Mouse (Mus musculus): Measurements from ENCODE around the gene Ctla2b. TPM values are rescaled to one million over a fixed set of nuclear protein-coding genes. Genes with fewer than 3 reads are reported as not detected.
A peak's percentile ranks its signal among the peaks of the same experiment; 100 is the strongest.
"Not testable (repeated sequence)": the region's sequence is repeated elsewhere in the genome, so short reads cannot be mapped to it uniquely, and the experiment has no call there.

Ctla2b gene
- total RNA-seq (2021): 1 to 10 TPM; 4.1 to 7.3 TPM

DNA sequence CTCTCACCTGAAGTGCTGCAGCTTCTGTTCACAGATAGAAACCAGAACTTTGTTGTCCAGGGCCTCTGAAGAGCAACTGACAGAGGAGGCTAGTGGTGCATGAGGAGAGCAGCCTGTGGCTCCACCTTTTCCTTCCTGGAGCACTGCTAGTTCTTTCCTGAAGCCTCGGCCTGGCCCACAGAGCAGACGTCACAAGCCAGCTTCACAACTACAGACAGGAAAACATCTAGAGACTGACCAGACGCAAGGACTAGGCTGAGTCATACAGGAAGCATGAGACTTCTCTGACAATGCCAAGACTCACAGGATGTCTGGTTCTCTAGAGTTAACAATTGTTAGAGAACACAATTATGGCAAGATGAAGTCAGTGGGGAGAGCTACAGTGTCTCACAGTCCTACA, at the start of gene Ctla2b:
Gene Ctla2b, minus strand, starts transcription at position 120 of the 400 bp plus-strand sequence.
- intact Hi-C loops (cut with DNase I): loop anchor here (2.0 to 5.0 kb wide), 2 partner anchors 39 to 50 kb away; partner anchors contain the start of genes Ctla2a and Gm49391

DNA sequence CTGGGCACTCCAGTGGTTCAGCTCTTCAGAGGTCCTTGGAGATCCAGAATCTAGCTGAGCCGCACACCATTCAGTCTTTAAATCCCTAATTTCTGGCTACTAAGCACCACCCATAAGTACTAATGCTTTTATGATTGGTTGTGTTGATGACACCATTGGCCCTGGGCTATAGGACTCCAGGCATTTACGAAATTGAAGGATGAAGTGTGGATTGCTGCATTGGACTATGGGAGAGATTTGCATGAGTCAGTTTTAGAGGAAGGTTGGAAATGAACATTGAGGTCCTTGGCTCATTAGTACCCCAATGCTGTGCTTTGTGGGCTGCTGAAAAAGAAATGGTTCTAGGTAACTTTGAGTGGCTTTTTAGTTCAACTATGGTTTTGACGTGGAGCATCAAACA, 44.6 kb upstream of the Ctla2b start, which contains the start of gene Tpbpa:
Gene Tpbpa, minus strand, starts transcription at position 101 of the 400 bp plus-strand sequence.
- intact Hi-C loops (cut with DNase I); DNase-seq: not testable (repeated sequence)

More for the DNA sequence above, at the start of gene Ctla2b:
- DNase-seq: peak; percentile 58 to 64

DNA sequence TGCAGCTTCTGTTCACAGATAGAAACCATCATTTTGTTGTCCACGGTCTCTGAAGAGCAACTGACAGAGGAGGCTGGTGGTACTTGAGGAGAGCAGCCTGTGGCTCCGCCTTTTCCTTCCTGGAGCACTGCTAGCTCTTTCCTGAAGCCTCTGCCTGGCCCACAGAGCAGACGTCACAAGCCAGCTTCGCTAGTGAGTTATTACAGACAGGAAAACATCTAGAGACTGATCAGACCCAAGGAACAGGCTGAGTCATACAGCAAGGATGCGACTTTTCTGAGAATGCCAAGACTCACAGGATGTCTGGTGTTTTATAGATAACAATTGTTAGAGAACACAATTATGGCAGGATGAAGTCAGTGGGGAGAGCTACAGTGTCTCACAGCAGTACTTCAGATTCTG, 39.3 kb upstream of the Ctla2b start, which contains the start of the genes Gm49391 and Ctla2a:
Gene Gm49391, minus strand, starts transcription at position 72 of the 402 bp plus-strand sequence.
Gene Ctla2a, minus strand, starts transcription at position 126 of the 402 bp plus-strand sequence.
- DNase-seq: peak; percentile 33 to 48
- intact Hi-C loops (cut with DNase I): loop anchor here (1.0 to 2.0 kb wide), 2 partner anchors 40 to 88 kb away; partner anchors contain the start of genes Ctla2b and Gm49392

DNA sequence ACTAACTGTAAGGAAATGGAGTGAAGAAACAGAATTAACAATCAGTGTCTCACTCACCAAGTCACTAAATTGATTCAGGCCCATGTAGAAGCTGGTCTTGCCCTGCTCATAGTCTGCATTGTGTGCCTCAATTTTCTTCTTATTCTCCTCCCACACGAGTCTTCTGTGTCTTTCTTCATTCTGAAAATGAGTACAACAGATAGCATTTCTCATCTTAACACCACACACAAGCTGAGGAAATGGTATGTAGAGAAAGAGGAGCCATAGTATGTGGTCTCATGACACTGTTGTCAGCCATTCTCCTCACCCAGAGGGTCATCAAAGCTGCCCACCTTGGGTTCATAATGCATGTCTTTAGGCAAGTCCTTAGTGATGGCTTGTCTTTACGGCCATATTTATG, 38.2 kb upstream of the Ctla2b start, which contains the start of gene Gm49393:
Gene Gm49393, minus strand, starts transcription at position 101 of the 400 bp plus-strand sequence.
- intact Hi-C loops (cut with DNase I): not testable (repeated sequence)

DNA sequence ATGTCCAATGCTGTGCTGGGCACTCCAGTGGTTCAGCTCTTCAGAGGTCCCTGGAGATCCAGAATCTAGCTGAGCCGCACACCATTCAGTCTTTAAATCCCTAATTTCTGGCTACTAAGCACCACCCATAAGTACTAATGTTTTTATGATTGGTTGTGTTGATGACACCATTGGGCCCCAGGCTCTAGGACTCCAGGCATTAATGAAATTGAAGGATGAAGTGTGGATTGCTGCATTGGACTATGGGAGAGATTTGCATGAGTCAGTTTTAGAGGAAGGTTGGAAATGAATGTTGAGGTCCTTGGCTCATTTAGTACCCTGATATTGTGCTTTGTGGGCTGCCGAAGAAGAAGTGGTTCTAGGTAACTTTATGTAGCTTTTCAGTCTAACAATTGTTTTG, 7.5 kb upstream of the Ctla2b start, which contains the start of gene Tpbpb:
Gene Tpbpb, minus strand, starts transcription at position 101 of the 400 bp plus-strand sequence.
- DNase-seq; intact Hi-C loops (cut with DNase I): not testable (repeated sequence)

More for the DNA sequence above, 38.2 kb upstream of the Ctla2b start, which contains the start of gene Gm49393:
- DNase-seq: not testable (repeated sequence)

DNA sequence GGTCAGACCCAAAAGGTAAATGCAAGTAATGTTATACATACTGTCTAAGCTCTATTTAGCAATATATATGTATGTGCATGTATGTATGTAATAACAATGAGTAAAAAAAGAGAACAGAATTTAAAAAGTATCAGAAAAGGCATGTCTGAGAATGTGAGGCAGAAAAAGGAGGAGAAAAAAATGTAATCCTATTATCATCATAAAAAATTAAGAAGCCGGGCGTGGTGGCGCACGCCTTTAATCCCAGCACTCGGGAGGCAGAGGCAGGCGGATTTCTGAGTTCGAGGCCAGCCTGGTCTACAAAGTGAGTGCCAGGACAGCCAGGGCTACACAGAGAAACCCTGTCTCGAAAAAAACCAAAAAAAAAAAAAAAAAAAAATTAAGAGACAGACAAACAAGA, 453 bp downstream of the Ctla2b start, which contains the start of gene Gm49392:
Gene Gm49392, minus strand, starts transcription at position 101 of the 400 bp plus-strand sequence.
- intact Hi-C loops (cut with DNase I): loop anchor here (2.0 to 5.0 kb wide), 2 partner anchors 40 to 49 kb away; partner anchors contain the start of genes Ctla2a and Gm49391
- not testable (repeated sequence) for DNase-seq

DNA sequence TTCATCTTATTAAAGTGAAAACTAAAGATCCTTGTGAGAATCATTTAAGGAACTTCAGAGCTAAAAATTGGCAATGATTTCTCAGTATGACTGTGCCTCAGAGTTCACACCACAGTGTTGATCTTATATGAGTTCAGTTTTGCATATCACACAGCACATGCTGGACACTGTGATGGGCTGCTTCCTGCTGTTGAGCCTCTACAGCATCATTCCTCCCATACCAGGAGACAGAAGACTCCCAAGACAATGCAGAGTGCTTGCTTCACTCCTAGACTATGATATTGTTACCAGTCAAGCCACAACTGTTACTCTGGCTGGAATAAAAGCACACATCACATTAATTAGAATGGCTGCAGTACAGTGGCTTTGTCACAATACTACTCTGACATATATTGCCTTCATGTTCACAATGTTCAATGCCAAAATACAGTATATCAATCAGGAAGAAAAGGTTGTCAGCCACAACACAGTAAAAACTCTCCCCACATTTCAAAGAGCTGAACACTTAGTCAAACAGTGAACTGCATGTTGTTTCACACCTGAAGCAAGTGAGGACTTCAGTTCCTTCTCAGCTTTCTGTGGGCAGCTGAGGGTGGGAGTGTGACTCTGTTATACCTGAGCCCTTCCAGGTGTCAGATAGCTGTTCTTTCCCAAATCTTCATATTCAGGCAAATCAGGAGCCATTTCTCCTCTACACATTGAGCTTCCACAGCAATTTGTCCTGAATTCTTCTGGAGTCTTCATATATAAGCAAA, 1.7 kb downstream of the Ctla2b start:
- DNase-seq: no peak
- intact Hi-C loops (cut with DNase I): loop anchor here (2.0 to 5.0 kb wide), 2 partner anchors 41 to 48 kb away; partner anchors contain the start of genes Ctla2a and Gm49391

DNA sequence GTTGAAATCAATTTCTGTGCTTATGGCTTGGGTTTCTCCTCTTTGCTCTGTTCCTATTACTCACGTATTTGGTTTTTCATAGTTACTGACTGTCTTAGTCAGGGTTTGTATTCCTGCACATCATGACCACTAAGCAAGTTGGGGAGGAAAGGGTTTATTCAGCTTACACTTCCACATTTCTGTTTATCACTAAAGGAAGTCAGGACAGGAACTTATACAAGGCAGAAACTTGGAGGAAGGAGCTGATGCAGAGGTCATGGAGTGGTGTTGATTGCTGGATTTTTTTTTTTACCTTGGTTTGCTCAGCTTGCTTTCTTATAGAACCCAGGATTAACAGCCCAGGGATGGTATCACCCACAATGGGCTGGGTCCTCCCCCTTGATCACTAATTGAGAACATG, 4.9 kb downstream of the Ctla2b start:
- no peak for DNase-seq
- intact Hi-C loops (cut with DNase I): no loop called here

DNA sequence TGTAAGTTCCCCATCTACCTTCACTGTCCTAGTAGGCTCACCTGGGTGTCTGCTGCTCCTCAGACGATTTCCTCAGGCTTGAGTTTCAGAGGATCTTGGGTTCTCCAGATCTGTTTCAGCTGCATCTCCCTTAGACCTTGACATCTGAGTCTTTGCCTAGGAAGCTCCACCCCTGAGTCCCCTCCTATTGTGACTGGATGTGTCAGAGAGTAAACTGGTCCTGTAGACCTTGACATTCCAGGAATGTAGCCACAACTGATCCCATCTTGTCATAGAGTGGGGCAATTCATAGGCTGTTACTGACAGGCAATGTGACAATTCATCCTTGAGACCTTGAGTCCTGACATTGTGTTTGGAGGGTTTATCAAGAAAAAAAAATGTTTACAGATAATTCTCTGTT, 33.0 kb downstream of the Ctla2b start, which contains the start of gene 4930486L24Rik:
Gene 4930486L24Rik, minus strand, starts transcription at position 195 of the 400 bp plus-strand sequence.
- DNase-seq: no peak
- intact Hi-C loops (cut with DNase I): no loop called here

DNA sequence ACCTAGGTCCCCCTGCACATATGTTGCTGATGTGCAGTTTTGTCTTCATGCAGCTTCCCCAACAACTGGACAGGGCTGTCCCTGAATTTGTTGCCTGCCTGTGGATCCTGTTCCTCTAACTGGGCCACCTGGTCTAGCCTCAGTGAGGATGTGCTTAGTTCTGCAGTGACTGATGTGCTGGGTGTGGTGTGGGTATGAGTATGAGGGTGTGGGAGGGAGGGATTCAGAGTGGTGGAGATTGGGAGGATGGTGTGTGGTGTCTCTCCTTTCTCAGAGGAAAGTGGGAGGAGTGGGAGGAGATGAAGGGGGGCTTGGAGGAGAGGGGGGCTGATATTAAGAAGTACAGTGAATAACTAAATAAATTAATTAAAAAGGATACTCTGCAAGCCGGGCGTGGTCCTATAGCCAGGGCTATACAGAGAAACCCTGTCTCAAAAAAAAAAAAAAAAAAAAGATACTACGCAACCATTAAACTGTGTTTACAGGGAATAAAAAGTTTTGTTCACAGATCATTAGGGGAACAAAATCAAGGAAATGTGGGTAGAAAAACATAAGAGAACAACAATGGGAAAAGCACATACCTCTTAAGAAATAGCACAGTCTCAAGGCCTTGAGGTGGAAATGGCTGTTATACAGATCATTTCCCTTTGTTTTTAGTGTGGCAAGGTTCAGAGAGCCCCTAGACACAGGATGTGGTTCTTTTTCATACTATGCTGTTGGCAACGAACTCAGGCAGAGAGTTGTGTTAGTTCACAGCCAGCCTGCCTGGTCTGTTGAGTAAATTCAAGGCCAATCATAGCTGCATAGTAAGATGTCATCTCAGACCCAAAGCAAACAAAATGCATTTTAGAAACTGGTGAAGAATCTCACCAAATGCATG, 48.8 kb downstream of the Ctla2b start:
- DNase-seq: no peak
- intact Hi-C loops (cut with DNase I): loop anchor here (1.0 to 5.0 kb wide), 2 partner anchors 49 to 88 kb away; partner anchors contain the start of genes Ctla2a, Ctla2b, Gm49391 and Gm49392

Other genes with a start within 250 kb of the Ctla2b start
- gene BC051665, start 111.1 kb downstream of the Ctla2b start, total RNA-seq (2021): not detected
- not detected for gene Ctsll3, start 94.6 kb downstream of the Ctla2b start, total RNA-seq (2021)
- gene 4930486L24Rik, start 33.0 kb downstream of the Ctla2b start, total RNA-seq (2021): 1 to 10 TPM in 1 of 2 experiments, under 1 TPM in 1; 0.86 to 1.3 TPM
- gene Gm49392, start 553 bp downstream of the Ctla2b start, total RNA-seq (2021): under 1 TPM; 0.60 to 0.94 TPM
- not detected for gene Tpbpb, start 7.4 kb upstream of the Ctla2b start, total RNA-seq (2021)
- gene Gm49393, start 38.1 kb upstream of the Ctla2b start, total RNA-seq (2021): not detected
- 1 to 10 TPM; 3.8 to 4.7 TPM for gene Gm49391, start 39.1 kb upstream of the Ctla2b start, total RNA-seq (2021)
- gene Ctla2a, start 39.2 kb upstream of the Ctla2b start, total RNA-seq (2021): 10 to 100 TPM; 85.2 to 98.6 TPM
- gene Tpbpa, start 44.5 kb upstream of the Ctla2b start, total RNA-seq (2021): not detected
- not detected for gene Ctsj, start 108.5 kb upstream of the Ctla2b start, total RNA-seq (2021)
- gene Ctsq, start 143.2 kb upstream of the Ctla2b start, total RNA-seq (2021): not detected

Data from heart, postnatal 36 days (tissue).